Mouse (Mus musculus) testis, adult 2 months (tissue): ENCODE data around the gene Mlh1.

ENCODE experiments used
- CTCF ChIP-seq: fragments of 200-500 bp; IDR thresholded peaks from 2 replicates; pipeline ENCODE4 v1.5.1; 2012; ENCODE audit warnings: low read depth, mild to moderate bottlenecking, inconsistent platforms, low read length, moderate library complexity; ENCODE audit not compliant: control insufficient read depth, insufficient read depth, insufficient replicate concordance
- POLR2A ChIP-seq: fragments of 200-500 bp; IDR thresholded peaks from 2 replicates; pipeline ENCODE4 v1.6.1; 2012; ENCODE audit warnings: low read depth, mild to moderate bottlenecking, inconsistent platforms, low read length, moderate library complexity; ENCODE audit not compliant: control insufficient read depth

DNA sequence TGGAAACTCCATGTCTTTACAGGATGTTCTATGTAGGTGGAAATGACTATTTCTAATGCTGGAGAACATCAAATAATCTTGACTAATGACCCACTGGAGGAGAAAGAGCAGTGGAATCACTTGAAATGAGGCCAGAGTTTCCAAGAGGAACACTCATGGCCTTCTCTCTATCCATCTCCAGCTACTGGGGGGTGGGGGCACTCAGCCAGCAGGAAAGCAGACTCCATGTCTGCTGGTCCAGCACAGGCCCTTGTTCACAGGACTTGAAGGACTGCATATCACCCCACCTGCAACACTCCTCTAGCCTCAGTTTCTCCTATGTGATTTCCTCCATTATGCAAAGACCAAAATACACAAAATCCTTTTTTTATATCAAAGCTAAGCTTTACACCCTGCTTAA, 33.9 kb downstream of the Mlh1 start:
- TF ChIP-seq POLR2A (no peak), CTCF (no peak)
